Mouse (Mus musculus): ENCODE measurements at regions not wholly inside any gene's neighbourhood (a gene's known extent, or its start where the extent isn't known, plus 50 kb on each side); places are given as distances from the start of the nearest gene placed in this dataset.

DNA sequence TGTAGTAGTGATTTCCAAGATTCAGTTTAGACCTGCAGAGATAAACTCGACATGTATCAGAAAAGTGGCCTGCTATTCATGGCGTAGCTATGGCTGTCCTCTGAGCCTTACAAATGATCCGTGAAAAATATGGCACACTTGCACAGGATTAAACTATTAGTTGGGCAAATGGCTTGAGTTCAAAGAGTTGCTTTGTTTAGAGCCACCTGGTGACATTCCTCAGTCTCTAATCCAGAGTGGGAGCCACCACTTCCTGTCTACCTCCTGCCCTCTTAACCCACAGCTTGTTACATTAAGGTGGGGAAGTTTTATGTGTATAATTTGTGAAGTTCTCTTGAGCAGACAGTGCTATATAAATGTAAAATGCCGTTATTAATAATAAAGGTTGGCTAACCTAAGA lies 357.7 kb downstream of the Mtx2 start:
- DNase-seq = no peak
- intact Hi-C loops (cut with DNase I) = no loop called here

DNA sequence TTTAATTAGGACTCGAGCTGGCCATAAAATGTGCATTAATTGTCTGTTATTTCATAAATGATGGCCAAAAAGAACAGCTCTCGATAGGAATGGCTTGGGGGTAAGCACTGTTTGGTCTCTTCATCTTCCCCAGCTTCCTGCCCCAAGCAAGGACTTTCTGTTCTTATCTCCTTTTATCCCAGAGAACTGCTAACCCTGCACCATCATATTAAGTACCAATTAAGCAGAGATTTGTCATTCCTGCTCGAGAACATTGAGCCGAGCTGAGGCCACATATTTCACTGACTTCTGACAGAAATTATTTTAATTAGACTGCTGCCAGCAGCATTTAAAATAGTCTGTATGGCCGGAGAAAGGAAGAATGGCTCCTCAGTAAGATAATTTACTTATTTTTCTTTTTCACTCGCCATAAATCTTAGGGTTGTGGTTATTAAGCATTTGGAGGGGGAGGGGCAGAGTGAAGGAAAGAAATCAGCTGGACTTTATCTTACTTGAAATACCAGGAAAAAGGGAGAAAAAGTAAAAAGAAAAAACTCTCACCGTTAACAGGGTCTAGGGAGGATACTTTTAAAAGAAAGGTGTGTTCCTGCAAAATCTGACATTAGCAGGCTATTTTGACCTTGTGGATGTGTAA lies 377.1 kb downstream of the Mtx2 start:
- intact Hi-C loops (cut with DNase I) = no loop called here
- no peak for DNase-seq

DNA sequence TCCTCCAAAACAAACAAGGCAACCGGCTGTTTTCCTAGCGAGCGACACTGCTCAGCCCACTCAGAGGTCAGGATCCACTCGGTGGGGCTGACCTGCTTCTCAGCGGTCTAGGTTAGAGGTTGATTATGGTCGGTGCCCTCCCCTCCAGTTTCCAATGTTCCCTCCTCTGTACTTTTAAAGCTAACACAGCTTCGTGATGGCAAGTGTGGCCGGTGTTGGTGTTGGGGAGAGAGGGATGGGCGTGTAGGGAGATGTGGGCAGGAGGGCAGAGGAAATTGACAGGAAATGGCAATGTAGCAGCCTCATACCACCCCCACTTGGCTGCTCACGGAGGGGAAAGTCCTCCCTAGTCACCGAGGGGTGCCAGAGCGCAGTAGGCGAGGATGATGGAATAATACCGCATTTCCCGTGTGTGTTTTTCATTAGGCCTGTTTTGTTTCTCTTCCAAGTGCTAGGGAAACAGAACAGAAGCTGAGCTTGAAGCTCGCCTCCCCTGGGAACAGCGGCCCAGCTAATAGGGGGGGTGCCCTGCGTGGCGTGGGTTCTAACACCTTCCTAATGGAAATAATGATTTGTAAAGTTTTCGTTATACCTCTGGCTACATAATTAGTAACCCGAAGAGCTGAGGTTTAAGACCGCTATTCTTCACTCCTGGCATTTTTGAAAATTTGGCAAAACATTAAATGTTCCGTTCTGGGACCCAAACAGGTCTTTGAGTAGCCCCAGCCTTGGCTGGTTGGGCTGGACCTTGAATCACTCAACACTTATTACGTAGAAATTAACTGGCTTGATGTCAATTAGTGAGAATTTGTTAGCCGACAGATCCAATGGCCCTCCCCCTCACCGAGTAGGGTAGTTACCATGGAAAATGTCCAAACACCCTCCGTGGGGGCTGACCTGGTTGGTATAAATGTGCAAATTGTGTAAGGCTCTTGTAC lies 383.5 kb downstream of the Mtx2 start:
- intact Hi-C loops (cut with DNase I) = no loop called here
- peak in 1 of 2 experiments; percentile 15 for DNase-seq

DNA sequence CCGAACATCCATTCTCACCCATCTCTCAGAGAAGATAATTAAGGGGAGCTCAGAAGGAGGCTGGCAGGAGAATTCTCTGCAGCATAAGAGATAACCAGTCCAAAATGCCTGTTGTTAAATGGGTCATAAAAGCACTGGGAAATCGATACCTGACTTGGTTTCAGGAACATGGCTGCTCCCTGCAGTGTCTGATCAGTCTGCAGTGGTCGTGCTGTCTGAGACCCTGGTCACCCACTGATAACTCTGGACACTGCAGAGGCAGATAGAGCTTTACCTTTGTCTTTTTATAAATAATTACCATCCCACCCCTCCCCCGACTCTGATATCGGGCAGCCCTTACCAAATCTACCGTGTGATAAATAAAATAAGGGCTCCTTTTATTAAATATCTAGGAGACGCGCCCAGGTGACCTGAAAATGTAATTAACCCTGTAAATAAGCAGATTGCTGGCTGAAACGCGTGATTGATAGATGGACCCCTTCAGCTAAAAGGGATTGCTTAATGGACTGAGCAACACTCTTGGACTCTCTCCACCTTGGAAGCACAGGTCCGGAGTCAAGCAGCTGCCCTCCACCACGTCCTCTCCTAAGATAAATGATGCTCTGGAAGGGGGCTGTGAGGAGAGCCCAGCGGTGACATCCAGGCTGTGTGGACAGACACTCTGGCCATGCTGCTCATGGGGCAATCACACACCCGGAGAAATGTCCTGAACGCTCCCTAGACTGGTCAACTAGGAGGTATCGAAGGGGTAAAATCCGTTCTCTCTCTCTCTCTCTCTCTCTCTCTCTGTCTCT lies 384.4 kb downstream of the Mtx2 start:
- intact Hi-C loops (cut with DNase I) = no loop called here
- DNase-seq = no peak

DNA sequence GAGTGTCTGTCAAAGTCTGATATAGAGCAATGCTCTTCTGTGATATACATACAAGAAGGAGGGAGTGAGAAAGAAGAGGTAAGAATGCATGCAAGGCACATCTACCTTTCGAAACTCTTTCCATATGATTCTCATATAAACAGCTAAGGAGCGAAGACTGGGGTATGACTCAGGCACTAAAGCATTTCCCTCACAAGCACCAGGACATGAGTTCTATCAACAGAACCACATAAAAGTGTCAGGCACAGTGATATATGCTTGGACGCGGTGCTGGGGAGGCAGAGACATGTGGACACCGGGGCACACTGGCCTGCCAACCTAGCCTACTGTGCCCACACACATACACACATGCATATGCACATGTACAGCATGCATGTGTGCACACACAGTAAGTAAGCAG lies 391.3 kb downstream of the Mtx2 start:
- intact Hi-C loops (cut with DNase I) = no loop called here
- no peak for DNase-seq

DNA sequence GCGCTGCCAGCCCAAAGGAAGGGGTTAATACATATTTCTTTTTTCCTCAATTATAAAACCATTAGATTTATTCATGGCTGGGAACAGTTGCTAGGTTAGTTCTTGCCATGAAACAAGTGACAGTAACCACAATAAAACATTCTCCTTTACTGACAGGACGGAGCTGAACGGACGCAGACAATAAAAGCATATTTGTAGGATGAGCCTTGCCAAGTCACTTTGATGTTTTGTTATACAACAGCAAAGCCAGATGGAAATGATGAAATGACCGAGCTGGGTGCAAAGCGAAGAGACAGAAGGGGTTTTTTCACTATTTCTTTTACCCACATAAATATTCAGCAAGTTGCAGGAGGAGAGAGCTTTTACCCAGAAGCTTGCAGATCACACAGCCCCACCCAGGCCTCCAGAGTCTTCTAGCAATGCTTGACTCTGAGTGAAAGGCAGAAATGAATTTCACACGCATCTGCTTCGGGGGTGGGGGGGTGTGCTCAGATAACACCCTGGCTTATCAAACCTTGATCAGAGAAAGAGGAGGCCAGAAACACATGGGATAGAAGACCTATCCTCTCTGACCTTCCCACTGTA lies 395.3 kb downstream of the Mtx2 start:
- no peak for DNase-seq
- intact Hi-C loops (cut with DNase I) = no loop called here

DNA sequence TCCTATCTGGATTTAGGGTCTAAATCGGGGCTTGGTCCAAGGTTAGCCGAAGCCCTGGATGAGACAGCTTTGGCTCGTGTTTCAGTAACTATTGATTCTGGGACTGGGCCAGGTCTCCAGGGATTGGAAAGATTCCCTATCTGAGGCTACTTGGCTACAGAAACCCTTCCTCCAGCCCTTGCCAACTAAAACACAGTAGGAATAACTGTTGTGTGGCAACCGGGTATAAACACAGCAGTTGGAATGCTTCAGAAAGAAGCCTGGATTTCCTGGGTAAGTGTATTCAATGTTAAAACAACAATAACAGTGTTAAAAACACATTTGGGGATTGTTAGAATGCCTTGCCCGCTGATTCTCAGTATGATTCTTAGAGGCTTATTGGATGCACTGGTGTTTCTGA lies 398.8 kb downstream of the Mtx2 start:
- intact Hi-C loops (cut with DNase I) = no loop called here
- DNase-seq = peak; percentile 24 to 44

DNA sequence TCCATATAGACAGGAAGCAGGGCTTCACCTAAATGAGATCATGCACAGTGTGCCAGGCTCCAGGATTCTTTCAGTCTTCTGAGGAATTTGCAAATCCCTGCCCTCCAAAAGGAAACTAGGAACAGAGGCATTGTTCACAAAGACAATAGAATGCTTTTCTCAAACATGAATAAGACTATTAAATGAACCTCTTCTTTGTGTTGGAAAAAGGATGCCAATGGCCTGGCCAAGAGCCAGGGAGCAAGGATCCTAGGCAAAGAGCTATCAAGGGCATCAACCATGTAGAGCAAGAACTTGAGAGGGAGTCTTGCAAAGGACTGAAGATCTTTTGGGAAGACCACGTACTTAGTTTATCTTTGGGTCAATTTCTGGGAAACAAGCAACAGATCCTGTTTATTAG lies 415.4 kb downstream of the Mtx2 start:
- no peak for DNase-seq
- intact Hi-C loops (cut with DNase I) = no loop called here

DNA sequence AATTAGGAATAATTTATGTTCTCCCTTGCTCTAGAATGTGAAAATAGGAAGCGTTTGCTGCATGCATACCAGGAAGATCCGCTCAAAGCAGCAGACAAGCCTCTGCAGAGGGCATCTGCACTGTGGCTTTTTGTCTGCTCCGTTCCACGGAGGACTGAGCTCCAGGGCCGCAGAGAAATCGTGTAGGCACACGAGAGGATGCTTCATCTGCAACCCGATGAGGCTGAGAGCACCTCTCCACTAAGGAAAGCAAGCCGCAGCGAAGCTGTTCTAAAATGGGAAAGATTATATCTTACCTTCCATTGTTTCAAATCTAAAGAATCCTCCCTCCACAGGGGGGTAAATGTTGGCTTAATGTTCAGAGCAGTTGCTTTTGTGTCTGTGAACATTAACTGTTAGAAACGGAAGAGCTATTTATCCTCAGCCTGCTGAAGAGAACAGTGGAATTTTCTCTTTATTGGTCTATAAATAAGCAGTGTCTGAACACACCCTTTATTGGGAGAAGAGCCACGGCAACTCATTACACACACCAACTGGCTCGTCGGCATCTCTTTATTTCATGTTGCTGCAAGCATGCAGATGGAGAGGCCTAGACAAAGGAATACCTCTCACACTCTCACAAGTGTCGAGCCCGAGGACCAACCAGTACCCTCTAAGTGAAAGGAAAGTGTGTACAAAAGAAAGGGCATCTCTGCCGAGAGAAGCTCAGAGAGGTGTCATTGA lies 414.6 kb upstream of the Hnrnpa3 start:
- intact Hi-C loops (cut with DNase I) = no loop called here
- DNase-seq = no peak

DNA sequence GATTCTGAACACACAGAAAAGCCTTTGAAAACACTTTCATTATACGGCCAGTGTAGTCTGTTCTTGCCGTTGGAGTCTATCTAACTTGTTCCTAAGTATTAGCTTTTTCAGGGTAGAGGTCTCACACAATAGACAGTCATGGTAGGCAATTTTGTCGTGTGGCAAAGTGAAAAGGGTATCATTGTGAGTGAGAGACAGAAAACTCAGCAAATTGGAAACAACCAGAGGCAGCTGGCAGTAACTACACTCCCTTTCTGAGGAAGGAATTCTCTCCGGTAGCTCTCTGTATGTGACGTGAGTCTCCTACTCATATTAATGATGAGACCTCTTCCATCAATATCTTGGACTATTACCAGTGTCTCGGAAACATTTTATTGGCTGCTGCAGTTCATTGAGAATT lies 413.8 kb upstream of the Hnrnpa3 start:
- DNase-seq = no peak
- intact Hi-C loops (cut with DNase I) = no loop called here

DNA sequence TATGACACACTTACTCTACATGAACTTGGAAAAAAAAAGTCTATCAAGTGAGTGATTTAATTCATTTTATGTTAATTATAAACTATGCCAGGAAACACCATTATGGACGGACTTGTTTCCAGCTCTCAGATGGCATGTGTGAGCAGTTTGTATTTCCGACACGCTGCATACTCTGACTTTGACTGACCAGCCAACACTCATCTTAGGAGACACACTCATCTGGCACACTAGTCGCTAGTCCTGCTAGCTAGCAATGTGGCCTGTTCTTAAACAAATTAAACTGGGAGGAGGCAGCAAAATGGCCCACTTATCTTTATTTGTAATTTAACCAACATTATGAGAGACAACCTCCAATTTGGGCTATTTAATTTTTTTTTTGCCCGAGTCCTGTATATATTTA lies 413.4 kb upstream of the Hnrnpa3 start:
- DNase-seq = no peak
- intact Hi-C loops (cut with DNase I) = no loop called here

DNA sequence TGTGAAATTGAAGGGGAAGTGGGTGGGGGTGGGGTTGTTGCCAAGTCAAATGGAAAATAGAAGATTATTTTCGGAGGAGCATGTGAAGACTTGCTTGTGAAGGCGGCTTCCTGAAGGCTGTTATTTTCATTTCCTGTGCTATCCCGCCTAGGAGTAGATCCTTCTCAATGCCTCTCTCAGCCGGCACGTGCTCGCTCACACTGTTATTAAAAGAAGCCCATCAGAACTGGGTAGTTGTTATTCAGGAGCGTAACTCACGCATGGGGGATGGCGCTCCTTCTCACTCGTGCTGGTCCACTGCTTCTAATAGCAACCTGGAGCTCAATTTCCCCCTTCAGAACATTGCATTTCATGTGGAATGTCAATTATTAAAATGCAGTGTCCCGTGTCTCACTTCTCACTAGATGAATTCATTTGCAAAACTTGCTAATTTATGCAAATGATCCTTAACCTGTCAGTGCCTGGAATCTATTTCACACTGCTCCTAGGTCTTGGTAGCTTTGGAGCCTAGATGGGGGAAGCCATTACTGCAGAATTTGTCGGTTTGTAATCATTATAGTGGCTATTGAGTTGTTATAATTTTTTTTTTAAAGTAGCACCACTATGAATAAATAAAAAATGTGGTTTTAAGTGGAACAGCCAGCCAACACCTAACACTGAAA lies 412.8 kb upstream of the Hnrnpa3 start:
- intact Hi-C loops (cut with DNase I) = no loop called here
- DNase-seq = no peak

DNA sequence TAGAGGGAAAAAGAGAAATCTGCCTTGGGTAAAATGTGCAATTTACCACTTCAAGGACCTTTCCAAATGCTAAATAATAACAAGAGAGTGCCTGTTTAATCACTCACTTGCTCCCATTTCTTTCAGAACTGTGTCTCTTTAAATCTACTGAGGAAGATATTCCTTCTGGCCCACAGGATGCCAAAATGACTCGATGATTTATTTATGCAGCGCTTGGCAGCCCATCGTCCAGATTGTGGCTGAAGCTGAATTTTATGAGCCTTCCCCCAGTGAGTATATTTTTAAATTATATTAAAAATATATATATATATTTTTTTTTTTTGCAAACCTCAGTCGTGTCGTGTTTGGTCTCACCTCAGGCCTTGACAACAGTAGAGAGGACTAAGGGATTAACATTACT lies 410.8 kb upstream of the Hnrnpa3 start:
- no peak for DNase-seq
- intact Hi-C loops (cut with DNase I) = no loop called here

DNA sequence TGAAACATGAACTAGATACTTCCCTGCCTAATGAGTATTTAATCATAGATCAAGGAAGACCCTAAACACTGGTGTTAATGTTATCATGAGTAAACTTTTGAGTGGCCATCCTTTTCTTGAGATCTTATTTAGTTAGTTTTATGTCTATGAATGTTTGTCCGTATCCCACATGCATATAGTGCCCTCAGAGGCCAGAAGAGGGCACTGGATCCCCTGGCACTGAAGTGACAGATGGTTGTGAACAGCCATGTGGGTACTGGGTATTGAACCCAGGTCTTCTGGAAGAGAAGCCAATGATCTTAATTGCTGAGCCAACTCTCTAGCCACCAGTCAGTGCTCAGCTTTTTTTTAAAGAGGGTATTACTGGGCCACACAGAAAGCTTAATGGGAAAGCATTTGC lies 408.6 kb upstream of the Hnrnpa3 start:
- DNase-seq = no peak
- intact Hi-C loops (cut with DNase I) = no loop called here

DNA sequence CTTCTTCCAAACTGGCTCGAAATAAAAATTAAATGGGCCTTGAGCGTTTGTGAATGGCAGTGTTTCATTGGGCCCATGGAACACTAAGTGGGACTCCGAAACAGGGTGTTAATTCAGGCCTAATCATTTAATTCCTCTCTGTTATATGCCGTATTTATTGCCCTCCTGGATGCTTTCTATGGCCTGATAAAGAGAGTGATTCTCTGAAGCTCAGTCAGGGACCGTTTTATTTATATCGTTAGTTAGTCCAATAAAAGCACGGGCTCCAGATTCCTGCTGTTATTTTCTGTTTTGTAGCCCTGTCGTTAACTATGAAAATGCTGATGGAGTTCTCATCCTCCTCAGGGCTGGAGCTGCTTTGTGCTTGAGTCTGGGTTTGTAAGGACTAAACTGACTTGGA lies 406.2 kb upstream of the Hnrnpa3 start:
- intact Hi-C loops (cut with DNase I) = no loop called here
- no peak for DNase-seq

DNA sequence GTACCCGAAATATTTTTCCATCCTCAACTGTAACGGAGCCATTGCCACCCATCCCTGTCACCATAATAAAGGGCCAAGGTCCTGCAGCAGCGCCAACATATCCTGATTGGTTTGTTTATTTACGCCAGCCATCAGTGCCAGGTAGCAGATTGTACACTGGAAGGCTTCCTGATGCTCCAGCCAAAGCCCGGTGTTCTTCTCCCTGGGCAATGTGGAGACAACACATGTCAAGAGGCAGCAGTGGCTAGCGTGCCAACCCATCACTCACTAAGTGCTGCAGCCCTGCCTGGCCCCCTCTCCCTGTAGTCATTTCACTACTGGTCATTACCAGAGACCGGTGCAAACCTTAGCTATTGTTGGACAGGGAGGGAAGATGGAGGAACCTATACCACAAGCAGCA lies 393.8 kb upstream of the Hnrnpa3 start:
- intact Hi-C loops (cut with DNase I) = no loop called here
- DNase-seq = no peak

DNA sequence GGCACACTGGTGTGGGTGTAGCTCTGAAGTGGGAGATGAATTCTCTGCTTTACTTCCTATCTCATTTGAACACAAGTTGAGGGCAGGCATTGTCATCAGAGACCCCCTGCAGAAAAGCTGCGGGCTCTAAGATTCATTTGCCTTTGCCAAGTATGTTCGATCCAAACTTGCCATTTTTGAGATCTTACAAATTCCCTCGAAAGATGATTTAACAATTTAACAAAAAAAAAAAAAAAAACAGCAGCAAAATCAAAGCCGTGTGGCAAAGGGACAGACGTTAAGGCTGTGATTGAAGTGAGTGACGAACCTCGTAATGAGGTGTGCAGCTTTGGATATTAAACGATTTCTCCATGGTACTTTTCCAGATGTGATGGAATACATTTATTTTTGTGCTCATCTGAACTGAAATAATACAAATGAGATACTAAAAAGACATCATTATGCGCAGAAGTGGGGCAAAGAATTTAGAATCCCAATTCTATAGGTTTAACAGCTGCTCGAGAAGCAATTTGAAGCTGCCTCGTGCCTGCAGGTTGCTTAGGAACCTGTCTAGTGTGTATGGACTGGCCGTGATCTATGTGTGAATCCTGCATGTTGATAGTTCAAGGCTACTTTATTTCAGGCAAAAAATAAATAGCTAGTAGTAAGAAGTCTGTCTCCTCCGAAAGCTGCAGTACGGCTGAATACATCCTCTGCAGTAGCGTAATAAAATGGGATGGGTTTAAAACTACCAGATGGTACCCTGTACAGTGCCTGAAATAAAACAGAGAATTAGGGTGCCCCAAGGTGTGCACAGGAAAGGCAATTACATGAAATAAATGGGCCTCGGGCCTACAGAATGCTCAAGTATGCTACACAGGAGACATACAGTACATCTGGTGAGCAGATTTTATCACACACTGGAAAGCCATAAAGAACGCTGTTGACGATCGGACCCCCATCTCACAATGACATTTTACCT lies 393.0 kb upstream of the Hnrnpa3 start:
- DNase-seq = no peak
- intact Hi-C loops (cut with DNase I) = no loop called here

DNA sequence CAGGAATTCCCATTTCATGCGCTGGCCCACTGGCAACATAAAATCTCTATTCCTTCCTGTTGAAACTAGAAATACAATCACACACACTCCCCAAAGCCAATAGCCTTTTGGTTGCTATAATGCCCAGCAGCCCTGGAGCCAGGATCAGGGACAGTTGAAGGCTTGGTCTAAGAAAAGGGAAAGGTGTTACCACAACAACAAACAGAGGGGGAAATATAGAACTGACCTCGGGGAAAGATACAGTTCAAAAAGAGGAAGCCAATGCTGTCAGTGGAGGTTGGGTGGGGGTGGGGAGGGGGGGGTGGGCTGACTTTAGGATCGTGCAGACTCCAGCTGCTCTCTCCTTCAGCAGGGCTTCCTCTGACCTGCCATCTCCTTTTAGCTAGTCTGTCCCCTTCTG lies 391.1 kb upstream of the Hnrnpa3 start:
- intact Hi-C loops (cut with DNase I) = no loop called here

DNA sequence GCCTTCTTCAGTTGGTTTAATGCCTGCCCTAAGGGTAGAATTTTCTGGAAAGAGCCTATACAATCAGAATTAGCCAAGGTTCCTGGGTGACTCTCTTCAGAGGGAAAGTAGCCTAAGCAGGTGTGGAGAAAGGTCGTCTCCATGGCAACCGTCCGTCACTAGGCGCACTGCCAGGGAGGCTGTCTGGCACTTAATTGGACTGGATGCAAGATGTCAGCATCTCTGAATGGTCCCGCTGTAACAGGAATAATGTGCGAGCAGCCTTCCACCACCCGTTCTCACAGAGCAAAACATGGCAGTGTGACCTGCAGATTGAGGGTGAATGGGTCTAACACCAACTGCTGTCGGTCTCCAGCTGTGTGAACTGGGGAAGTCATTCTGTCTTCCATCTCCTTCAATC lies 389.6 kb upstream of the Hnrnpa3 start:
- no peak for DNase-seq
- intact Hi-C loops (cut with DNase I) = no loop called here

More for the DNA sequence above, 391.1 kb upstream of the Hnrnpa3 start:
- DNase-seq = no peak
